Mouse (Mus musculus) heart, adult 2 months (tissue): ENCODE results near the gene Lyl1.

Experiments
- CTCF ChIP-seq: fragments of 200-600 bp; IDR thresholded peaks from 2 replicates; pipeline ENCODE4 v1.8.1; 2022; ENCODE audit warnings: antibody characterized with exemption, mild to moderate bottlenecking, moderate library complexity
- EP300 ChIP-seq: fragments of 200-500 bp; IDR thresholded peaks from 2 replicates; pipeline ENCODE4 v1.6.1; 2011; ENCODE audit warnings: low read depth, low read length, control low read depth; ENCODE audit not compliant: insufficient read depth
- POLR2A ChIP-seq: fragments of 200-500 bp; IDR thresholded peaks from 2 replicates; pipeline ENCODE4 v1.6.1; 2011; ENCODE audit warnings: mild to moderate bottlenecking, low read depth, low read length, control low read depth; ENCODE audit not compliant: insufficient read depth

DNA sequence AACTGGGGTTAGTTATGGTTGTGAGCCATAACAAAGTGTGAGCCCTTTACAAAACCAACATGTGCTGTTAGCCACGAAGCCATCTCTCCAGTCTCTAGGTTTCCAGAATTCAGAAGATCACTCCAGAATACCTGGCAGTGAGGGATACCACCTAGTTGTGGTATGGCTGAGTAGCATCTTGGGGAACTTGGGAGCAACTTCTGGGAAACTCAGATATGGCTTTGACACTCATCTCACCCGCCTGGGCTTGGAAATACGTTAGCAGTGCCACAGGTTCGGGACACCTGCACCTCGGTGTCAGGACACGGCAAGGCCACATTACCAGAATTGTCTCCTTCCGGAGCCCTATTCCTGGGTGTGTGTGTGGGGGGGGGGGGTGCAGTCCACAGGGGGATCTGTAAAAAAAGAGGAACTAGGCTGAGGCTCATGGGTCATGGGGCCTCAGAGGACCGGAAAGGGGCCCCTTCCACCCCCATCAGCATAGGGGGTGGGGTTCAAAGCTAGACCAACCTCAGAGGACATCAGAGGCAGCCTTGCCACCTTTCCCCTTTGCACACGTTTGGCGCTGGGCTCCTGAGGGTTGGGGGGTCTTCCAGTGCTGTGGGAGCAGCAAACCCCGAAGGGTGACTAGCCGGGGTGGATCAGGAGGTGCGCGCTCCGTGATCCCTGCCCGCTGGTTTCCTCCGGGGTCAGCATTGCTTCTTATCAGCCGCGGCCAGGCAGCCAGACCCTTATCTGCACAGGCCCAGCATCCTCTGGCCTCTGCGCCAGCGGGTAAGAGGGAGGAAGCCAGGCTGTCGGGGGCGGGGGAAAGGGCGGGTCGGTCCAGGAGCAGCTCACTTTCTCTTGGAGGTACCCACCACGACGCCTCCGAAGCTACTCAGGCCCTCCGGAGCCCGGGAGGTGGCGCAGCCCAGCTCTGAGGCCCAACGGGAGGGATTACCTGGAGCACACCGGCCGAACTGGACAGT lies at the start of gene Lyl1:
- TF ChIP-seq CTCF (peak; percentile 60), EP300 (peak; percentile 99), POLR2A (peak; percentile 78)
